Mouse (Mus musculus): Measurements from ENCODE around the gene Supt3.

The Supt3 gene

GRCm38 (mm10) chr17:45128611-45129010 is 351.7 kb downstream of the Supt3 start:
- no peak for DNase-seq (ENCODE audit: low spot score)

- DNase-seq (ENCODE audit: low spot score), result no peak
Observed at GRCm38 (mm10) chr17:45133501-45134400, 356.8 kb downstream of the Supt3 start.

- DNase-seq (ENCODE audit: low spot score), result no peak
Observed at GRCm38 (mm10) chr17:45136491-45136890, 359.5 kb downstream of the Supt3 start.

- no peak for DNase-seq (ENCODE audit: low spot score)
Observed at GRCm38 (mm10) chr17:45143043-45143442, 366.1 kb downstream of the Supt3 start.

- no peak for DNase-seq (ENCODE audit: low spot score)
Observed at GRCm38 (mm10) chr17:45144656-45145055, 367.7 kb downstream of the Supt3 start.

GRCm38 (mm10) chr17:45151312-45151929 is 374.5 kb downstream of the Supt3 start:
- DNase-seq (ENCODE audit: low spot score), result no peak

GRCm38 (mm10) chr17:45153721-45154120 is 376.8 kb downstream of the Supt3 start:
- peak; percentile 39 for DNase-seq (ENCODE audit: low spot score)

- peak; percentile 51 for DNase-seq (ENCODE audit: low spot score)
Observed at GRCm38 (mm10) chr17:45158171-45158691, 381.3 kb downstream of the Supt3 start.

- no peak for DNase-seq (ENCODE audit: low spot score)
Observed at GRCm38 (mm10) chr17:45160651-45161050, 383.7 kb downstream of the Supt3 start.

- no peak for DNase-seq (ENCODE audit: low spot score)
Observed at GRCm38 (mm10) chr17:45165741-45166140, 388.8 kb downstream of the Supt3 start.

Data from embryo, embryonic 10.5 days (tissue).